Mouse (Mus musculus) intestine, postnatal 0 days (tissue): ENCODE data around the gene Kcnip2. TPM values are rescaled to one million over a fixed set of nuclear protein-coding genes. Genes with fewer than 3 reads are reported as not detected.

ENCODE experiments used
- ATAC-seq: fragments of 200-750 bp; cut with Nextera tagmentation; 2 replicates; pipeline ENCODE4 v1.8.0; 2017; ENCODE audit warnings: mild to moderate bottlenecking, moderate TSS enrichment, moderate library complexity
- H3K27ac ChIP-seq: fragments of 300-500 bp; sonication (generic); 2 replicates; pipeline ENCODE4 v1.5.1; 2014; ENCODE audit warnings: mild to moderate bottlenecking, low read depth, low read length, moderate library complexity
- H3K27me3 ChIP-seq: fragments of 300-500 bp; sonication (generic); replicated peaks from 2 replicates; pipeline ENCODE4 v1.6.1; 2014; ENCODE audit warnings: low read length, mixed read lengths; ENCODE audit not compliant: control insufficient read depth, insufficient read depth
- H3K36me3 ChIP-seq: fragments of 300-500 bp; sonication (generic); 2 replicates; pipeline ENCODE4 v1.6.1; 2014; ENCODE audit warnings: mild to moderate bottlenecking, moderate library complexity; ENCODE audit not compliant: control insufficient read depth, insufficient read depth
- H3K4me1 ChIP-seq: fragments of 300-500 bp; sonication (generic); replicated peaks from 2 replicates; pipeline ENCODE4 v1.6.1; 2014; ENCODE audit warnings: antibody characterized with exemption, low read length, mixed read lengths; ENCODE audit not compliant: control insufficient read depth, insufficient read depth
- H3K4me2 ChIP-seq: fragments of 300-500 bp; sonication (generic); replicated peaks from 2 replicates; pipeline ENCODE4 v1.6.1; 2014; ENCODE audit warnings: low read depth, mild to moderate bottlenecking, moderate library complexity
- H3K4me3 ChIP-seq: fragments of 300-500 bp; sonication (generic); 2 replicates; pipeline ENCODE4 v1.5.1; 2014; ENCODE audit warnings: low read depth, low read length
- H3K9ac ChIP-seq: fragments of 300-500 bp; sonication (generic); 2 replicates; pipeline ENCODE4 v1.6.1; 2014; ENCODE audit warnings: mild to moderate bottlenecking, low read depth, low read length
- H3K9me3 ChIP-seq: fragments of 300-500 bp; sonication (generic); 2 replicates; pipeline ENCODE4 v1.6.1; 2016; ENCODE audit warnings: mixed run types; ENCODE audit not compliant: control insufficient read depth
- CTCF ChIP-seq: sonication (generic); IDR thresholded peaks from 2 replicates; pipeline ENCODE4 v1.5.1; 2016; ENCODE audit warnings: low read depth, mild to moderate bottlenecking, control low read depth, antibody characterized with exemption, moderate library complexity
- WGBS: fragments of 180-500 bp; shearing (Covaris S2); extraction: QIAGEN DNeasy Blood & Tissue Kit; methylation state at CpG from one replicate; pipeline ENCODE4 v1.1.7; 2014; 5-methylcytosine and 5-hydroxymethylcytosine counted together
- polyA plus RNA-seq: library from polyadenylated mRNA; unstranded; fragments of >200 nt; fragmentation: Nextera tagmentation; extraction: Ambion mirVana; gene quantifications from 2 replicates; pipeline ENCODE4 v1.2.1, GENCODE M21; 2015

Kcnip2 gene
- polyA plus RNA-seq, 1 experiment from 2014 or later, result 3.6 TPM

- H3K9me3 ChIP-seq, result no peaks in the 10 kb centered on the region
- no peaks in the 10 kb centered on the region for H3K4me1 ChIP-seq
- H3K4me2 ChIP-seq, result no peak overlapping the region
- H3K36me3 ChIP-seq, result no peaks in the 10 kb centered on the region
- no peak overlapping the region for H3K9ac ChIP-seq
- ATAC-seq, result no peak
- 27% methylated on average over 10 of the region's 12 CpGs for WGBS
- H3K27ac ChIP-seq, result no peak overlapping the region
- TF ChIP-seq CTCF, result peak; percentile 90
- H3K4me3 ChIP-seq, result no peak overlapping the region
- H3K27me3 ChIP-seq, result no peaks in the 10 kb centered on the region
These were observed 11.1 kb downstream of the Kcnip2 start for GRCm38 (mm10) chr19:45804593-45805368.

GRCm38 (mm10) chr19:45803408-45803807 is 12.5 kb downstream of the Kcnip2 start:
- 34% methylated on average over 4 of the region's 4 CpGs for WGBS
- Histone ChIP-seq H3K4me2 (no peak overlapping the region), H3K9me3 (no peaks in the 10 kb centered on the region), H3K36me3 (no peaks in the 10 kb centered on the region), H3K27ac (no peak overlapping the region), H3K27me3 (no peaks in the 10 kb centered on the region), H3K4me3 (no peak overlapping the region), H3K4me1 (no peaks in the 10 kb centered on the region), H3K9ac (no peak overlapping the region)
- no peak for ATAC-seq
- no peak for TF ChIP-seq CTCF

GRCm38 (mm10) chr19:45802702-45803101 is 13.2 kb downstream of the Kcnip2 start:
- no peak overlapping the region for H3K9ac ChIP-seq
- no peak for TF ChIP-seq CTCF
- ATAC-seq, result no peak

GRCm38 (mm10) chr19:45796879-45797278 is 19.0 kb downstream of the Kcnip2 start:
- no peaks in the 10 kb centered on the region for H3K36me3 ChIP-seq
- H3K9ac ChIP-seq, result no peak overlapping the region
- no peak overlapping the region for H3K4me2 ChIP-seq
- no peaks in the 10 kb centered on the region for H3K9me3 ChIP-seq
- H3K27me3 ChIP-seq, result no peaks in the 10 kb centered on the region
- H3K27ac ChIP-seq, result no peak overlapping the region
- H3K4me1 ChIP-seq, result 0 out of 2 replicates have a peak, but pooled peaks cover 5% of the 10 kb centered on the region
- H3K4me3 ChIP-seq, result no peak overlapping the region
- ATAC-seq, result no peak
- 72% methylated on average over 15 of the region's 15 CpGs for WGBS
- no peak for TF ChIP-seq CTCF

More at GRCm38 (mm10) chr19:45802702-45803101, 13.2 kb downstream of the Kcnip2 start:
- Histone ChIP-seq H3K4me2 (no peak overlapping the region), H3K4me1 (no peaks in the 10 kb centered on the region), H3K4me3 (no peak overlapping the region), H3K9me3 (no peaks in the 10 kb centered on the region), H3K27me3 (no peaks in the 10 kb centered on the region), H3K36me3 (no peaks in the 10 kb centered on the region), H3K27ac (no peak overlapping the region)
- 69% methylated on average over 4 of the region's 4 CpGs for WGBS

- H3K27me3 ChIP-seq, result no peaks in the 10 kb centered on the region
- H3K9me3 ChIP-seq, result no peaks in the 10 kb centered on the region
- H3K4me1 ChIP-seq, result 0 out of 2 replicates have a peak, but pooled peaks cover 5% of the 10 kb centered on the region
- H3K4me3 ChIP-seq, result no peak overlapping the region
- TF ChIP-seq CTCF, result no peak
- H3K27ac ChIP-seq, result no peak overlapping the region
- ATAC-seq, result peak; percentile 25; the same call in 1 of the 2 replicates
- no peaks in the 10 kb centered on the region for H3K36me3 ChIP-seq
- H3K4me2 ChIP-seq, result peak overlapping the region; percentile 47
- 12% methylated on average over 15 of the region's 15 CpGs for WGBS
- H3K9ac ChIP-seq, result no peak overlapping the region
These were observed 19.8 kb downstream of the Kcnip2 start for GRCm38 (mm10) chr19:45796061-45796556.

- ATAC-seq, result no peak
- no peaks in the 10 kb centered on the region for H3K9me3 ChIP-seq
- no peak overlapping the region for H3K9ac ChIP-seq
- H3K36me3 ChIP-seq, result no peaks in the 10 kb centered on the region
- no peak overlapping the region for H3K27ac ChIP-seq
- H3K4me1 ChIP-seq, result 0 out of 2 replicates have a peak, but pooled peaks cover 5% of the 10 kb centered on the region
- 21% methylated on average over 15 of the region's 15 CpGs for WGBS
- H3K4me2 ChIP-seq, result peak overlapping the region; percentile 47
- no peak overlapping the region for H3K4me3 ChIP-seq
- TF ChIP-seq CTCF, result no peak
- no peaks in the 10 kb centered on the region for H3K27me3 ChIP-seq
These were observed 20.4 kb downstream of the Kcnip2 start for GRCm38 (mm10) chr19:45795406-45795944.
